Mouse (Mus musculus) kidney, postnatal 0 days (tissue): Measurements from ENCODE around the gene Cenpm. TPM values are rescaled to one million over a fixed set of nuclear protein-coding genes. Genes with fewer than 3 reads are reported as not detected.

Experiments
- ATAC-seq: fragments of 200-750 bp; cut with Nextera tagmentation; replicated peaks from 2 replicates; pipeline ENCODE4 v1.8.0; 2017; ENCODE audit warnings: low read depth, moderate number of reproducible peaks, moderate TSS enrichment, moderate library complexity; ENCODE audit not compliant: low FRiP score
- DNase-seq: peaks from one replicate; pipeline ENCODE4 v3.0.0-alpha.2; 2016; ENCODE audit warnings: low spot score
- H3K27ac ChIP-seq: fragments of 300-500 bp; sonication (generic); 2 replicates; pipeline ENCODE4 v1.5.1; 2014; ENCODE audit warnings: mild to moderate bottlenecking
- H3K27me3 ChIP-seq: fragments of 300-500 bp; sonication (generic); 2 replicates; pipeline ENCODE4 v1.6.1; 2014; ENCODE audit warnings: low read length, mixed read lengths; ENCODE audit not compliant: insufficient read depth
- H3K36me3 ChIP-seq: fragments of 300-500 bp; sonication (generic); 2 replicates; pipeline ENCODE4 v1.6.1; 2014; ENCODE audit warnings: low read length, mixed read lengths; ENCODE audit not compliant: insufficient read depth
- H3K4me1 ChIP-seq: fragments of 300-500 bp; sonication (generic); replicated peaks from 2 replicates; pipeline ENCODE4 v1.6.1; 2014; ENCODE audit warnings: antibody characterized with exemption, low read length, mixed read lengths; ENCODE audit not compliant: insufficient read depth
- H3K4me2 ChIP-seq: fragments of 300-500 bp; sonication (generic); 2 replicates; pipeline ENCODE4 v1.6.1; 2014; ENCODE audit warnings: mild to moderate bottlenecking, low read length, moderate library complexity, mixed read lengths
- H3K4me3 ChIP-seq: fragments of 300-500 bp; sonication (generic); replicated peaks from 2 replicates; pipeline ENCODE4 v1.5.1; 2014; ENCODE audit warnings: low read depth, low read length
- H3K9ac ChIP-seq: fragments of 300-500 bp; sonication (generic); 2 replicates; pipeline ENCODE4 v1.6.1; 2014; ENCODE audit warnings: low read depth, low read length
- H3K9me3 ChIP-seq: fragments of 300-500 bp; sonication (generic); replicated peaks from 2 replicates; pipeline ENCODE4 v1.6.1; 2016; ENCODE audit warnings: low read length, inconsistent platforms, mixed read lengths
- CTCF ChIP-seq: IDR thresholded peaks from 2 replicates; pipeline ENCODE4 v1.5.1; 2016; ENCODE audit warnings: antibody characterized with exemption, low read depth, mild to moderate bottlenecking, moderate library complexity
- WGBS: fragments of 180-500 bp; shearing (Covaris S2); extraction: QIAGEN DNeasy Blood & Tissue Kit; methylation state at CpG from one replicate; pipeline ENCODE4 v1.1.7; 2014; 5-methylcytosine and 5-hydroxymethylcytosine counted together
- polyA plus RNA-seq: library from polyadenylated mRNA; unstranded; fragments of >200 nt; fragmentation: Nextera tagmentation; extraction: Ambion mirVana; gene quantifications from 2 replicates; pipeline ENCODE4 v1.2.1, GENCODE M21; 2015

Cenpm gene
- polyA plus RNA-seq, 1 experiment from 2014 or later = 46.4 TPM

- WGBS = 78% methylated on average over 9 of the region's 9 CpGs
- no peak overlapping the region for H3K27ac ChIP-seq
- H3K4me2 ChIP-seq = no peak overlapping the region
These were observed 24.2 kb upstream of the Cenpm start for GRCm38 (mm10) chr15:82268783-82269182.

DNA sequence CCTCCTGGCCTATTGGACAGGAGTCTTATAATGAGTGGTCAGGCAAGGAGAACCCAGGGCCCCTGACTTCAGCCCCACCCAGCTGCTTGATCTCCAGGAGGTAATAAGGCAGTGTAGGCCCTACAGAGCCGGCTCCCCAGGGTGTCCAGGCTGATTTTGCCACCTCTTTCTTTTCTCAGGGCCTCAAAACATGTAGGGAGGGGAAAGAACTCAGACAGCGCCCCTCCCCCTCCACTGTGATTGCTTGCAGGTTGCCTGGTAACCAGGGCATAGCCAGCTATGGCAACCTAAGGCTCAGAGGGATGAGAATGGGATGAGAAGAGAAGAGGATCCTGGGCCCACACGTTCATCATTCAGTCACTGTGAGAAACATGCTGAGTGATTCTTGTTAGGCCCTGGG, 23.6 kb upstream of the Cenpm start:
- TF ChIP-seq CTCF = no peak
- H3K4me3 ChIP-seq = no peak overlapping the region
- ATAC-seq (no peak), DNase-seq (no peak)
- H3K9ac ChIP-seq = no peak overlapping the region
- no peak overlapping the region for H3K4me2 ChIP-seq
- peaks cover 8% of the 10 kb centered on the region; the same call in 1 of the 2 replicates for H3K27me3 ChIP-seq
- 30% methylated on average over 3 of the region's 3 CpGs for WGBS
- no peaks in the 10 kb centered on the region for H3K4me1 ChIP-seq
- no peaks in the 10 kb centered on the region for H3K9me3 ChIP-seq
- H3K36me3 ChIP-seq = no peaks in the 10 kb centered on the region
- H3K27ac ChIP-seq = no peak overlapping the region

More at GRCm38 (mm10) chr15:82268783-82269182, 24.2 kb upstream of the Cenpm start:
- ATAC-seq = no peak
- Histone ChIP-seq H3K27me3 (peaks cover 8% of the 10 kb centered on the region; the same call in 1 of the 2 replicates), H3K4me1 (no peaks in the 10 kb centered on the region), H3K9me3 (no peaks in the 10 kb centered on the region), H3K36me3 (no peaks in the 10 kb centered on the region), H3K4me3 (no peak overlapping the region), H3K9ac (no peak overlapping the region)
- no peak for TF ChIP-seq CTCF
- DNase-seq = no peak

- H3K4me1 ChIP-seq = no peaks in the 10 kb centered on the region
- H3K27ac ChIP-seq = no peak overlapping the region
- peak; percentile 95 for TF ChIP-seq CTCF
- no peaks in the 10 kb centered on the region for H3K36me3 ChIP-seq
- no peak overlapping the region for H3K4me3 ChIP-seq
- ATAC-seq (no peak), DNase-seq (peak; percentile 53)
- no peaks in the 10 kb centered on the region for H3K27me3 ChIP-seq
- 10% methylated on average over 6 of the region's 6 CpGs for WGBS
- H3K9me3 ChIP-seq = no peaks in the 10 kb centered on the region
- no peak overlapping the region for H3K4me2 ChIP-seq
- no peak overlapping the region for H3K9ac ChIP-seq
These were observed 21.8 kb upstream of the Cenpm start for GRCm38 (mm10) chr15:82266356-82266755.

GRCm38 (mm10) chr15:82259510-82259909, 15.0 kb upstream of the Cenpm start:
- no peaks in the 10 kb centered on the region for H3K27me3 ChIP-seq
- no peaks in the 10 kb centered on the region for H3K36me3 ChIP-seq
- H3K4me1 ChIP-seq = no peaks in the 10 kb centered on the region
- H3K9me3 ChIP-seq = no peaks in the 10 kb centered on the region
- H3K4me3 ChIP-seq = no peak overlapping the region
- DNase-seq = peak; percentile 74
- H3K9ac ChIP-seq = no peak overlapping the region
- peak; percentile 27; the same call in 1 of the 2 replicates for ATAC-seq
- WGBS = 13% methylated on average over 16 of the region's 16 CpGs
- H3K4me2 ChIP-seq = no peak overlapping the region
- no peak overlapping the region for H3K27ac ChIP-seq
- peak; percentile 100 for TF ChIP-seq CTCF

DNA sequence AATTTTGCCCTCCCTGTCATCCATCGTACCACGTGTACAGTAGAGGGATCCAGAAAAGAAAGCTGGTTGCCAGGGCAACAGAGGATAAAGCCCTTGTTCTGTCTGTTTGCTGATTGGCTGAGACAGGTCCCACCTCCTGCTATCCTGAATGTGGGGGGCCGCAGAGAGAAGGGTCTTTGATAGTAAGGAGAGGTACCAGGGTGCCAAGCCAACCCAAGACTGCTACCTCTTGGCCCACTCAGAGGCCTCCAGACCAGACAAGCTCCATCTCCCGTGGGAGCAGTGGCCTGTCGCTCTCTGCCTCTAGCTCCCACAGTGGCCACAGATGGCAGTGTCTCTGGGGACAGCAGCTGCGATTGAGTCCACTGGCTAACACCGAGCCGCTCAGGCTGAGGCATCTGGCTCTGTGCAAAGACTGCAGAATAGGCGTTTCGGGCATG, 11.4 kb upstream of the Cenpm start:
- no peak overlapping the region for H3K4me2 ChIP-seq
- ATAC-seq = no peak
- H3K27me3 ChIP-seq = no peaks in the 10 kb centered on the region
- 27% methylated on average over 10 of the region's 10 CpGs for WGBS
- no peak overlapping the region for H3K9ac ChIP-seq
- H3K27ac ChIP-seq = no peak overlapping the region
- H3K36me3 ChIP-seq = no peaks in the 10 kb centered on the region
- H3K4me1 ChIP-seq = no peaks in the 10 kb centered on the region
- no peak for DNase-seq
- TF ChIP-seq CTCF = no peak
- H3K9me3 ChIP-seq = no peaks in the 10 kb centered on the region
- no peak overlapping the region for H3K4me3 ChIP-seq

GRCm38 (mm10) chr15:82255248-82255647, 10.7 kb upstream of the Cenpm start:
- no peak for ATAC-seq

DNA sequence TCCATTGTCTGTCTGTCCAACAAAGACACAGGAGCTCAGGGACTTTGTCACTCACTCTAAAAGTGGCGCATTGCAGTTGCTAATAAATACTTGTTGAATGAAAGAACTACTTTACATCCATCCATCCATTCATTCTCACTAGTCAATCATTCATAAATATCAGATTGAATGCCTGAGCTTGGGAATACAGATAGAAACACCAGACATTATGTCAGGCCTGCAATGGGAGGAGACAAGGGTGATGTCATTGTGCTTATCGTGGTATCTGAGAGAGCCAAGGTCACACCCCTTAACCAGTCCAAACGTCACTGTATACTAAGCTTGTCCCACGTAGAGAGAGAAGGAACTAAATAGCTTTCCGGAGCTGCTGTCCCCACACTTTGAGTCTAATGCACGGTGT, 7.5 kb upstream of the Cenpm start, which contains the start of gene 1500009C09Rik:
1500009C09Rik (plus strand) TSS at position 301 of the 400 bp plus-strand sequence.
- Histone ChIP-seq H3K27ac (no peak within 1 kb of the TSS), H3K9me3 (no peaks in the 10 kb centered on the region), H3K27me3 (no peaks in the 10 kb centered on the region), H3K4me2 (no peak within 1 kb of the TSS), H3K4me3 (no peak within 1 kb of the TSS), H3K36me3 (no peaks in the 10 kb centered on the region), H3K9ac (no peak within 1 kb of the TSS), H3K4me1 (no peaks in the 10 kb centered on the region)
- no peak for TF ChIP-seq CTCF
- DNase-seq (no peak), ATAC-seq (no peak)
- 89% methylated on average over 6 of the region's 6 CpGs for WGBS

More at GRCm38 (mm10) chr15:82255248-82255647, 10.7 kb upstream of the Cenpm start:
- Histone ChIP-seq H3K4me2 (no peak overlapping the region), H3K4me1 (no peaks in the 10 kb centered on the region), H3K27ac (no peak overlapping the region), H3K9ac (no peak overlapping the region), H3K36me3 (no peaks in the 10 kb centered on the region), H3K9me3 (no peaks in the 10 kb centered on the region), H3K27me3 (no peaks in the 10 kb centered on the region), H3K4me3 (no peak overlapping the region)
- TF ChIP-seq CTCF = peak; percentile 30; the same call in 1 of the 2 replicates
- 52% methylated on average over 4 of the region's 4 CpGs for WGBS
- DNase-seq = no peak
